Mouse (Mus musculus) neural tube, embryonic 11.5 days (tissue): ENCODE results near the gene Vps8. TPM values are rescaled to one million over a fixed set of nuclear protein-coding genes. Genes with fewer than 3 reads are reported as not detected.

Experiments used
- ATAC-seq: fragments of 200-750 bp; cut with Nextera tagmentation; 2 replicates; pipeline ENCODE4 v1.8.0; 2017; ENCODE audit warnings: moderate number of reproducible peaks, mild to moderate bottlenecking, moderate TSS enrichment, moderate library complexity; ENCODE audit not compliant: insufficient read depth, low FRiP score, low TSS enrichment
- DNase-seq: peaks from one replicate; pipeline ENCODE4 v3.0.0-alpha.2; 2015; ENCODE audit warnings: low spot score
- H3K27ac ChIP-seq: fragments of 300-500 bp; sonication (generic); 2 replicates; pipeline ENCODE4 v1.5.1; 2014; ENCODE audit warnings: low read depth, mild to moderate bottlenecking, low read length
- H3K27me3 ChIP-seq: fragments of 300-500 bp; sonication (generic); 2 replicates; pipeline ENCODE4 v1.6.1; 2014; ENCODE audit warnings: mild to moderate bottlenecking, low read length, mixed read lengths; ENCODE audit not compliant: control insufficient read depth, insufficient read depth
- H3K36me3 ChIP-seq: fragments of 300-500 bp; sonication (generic); 2 replicates; pipeline ENCODE4 v1.6.1; 2014; ENCODE audit warnings: mild to moderate bottlenecking, low read length, moderate library complexity, mixed read lengths; ENCODE audit not compliant: control insufficient read depth, insufficient read depth
- H3K4me1 ChIP-seq: fragments of 300-500 bp; sonication (generic); 2 replicates; pipeline ENCODE4 v1.6.1; 2014; ENCODE audit warnings: low read length, mixed read lengths; ENCODE audit not compliant: control insufficient read depth, insufficient read depth
- H3K4me2 ChIP-seq: fragments of 300-500 bp; sonication (generic); 2 replicates; pipeline ENCODE4 v1.6.1; 2014; ENCODE audit warnings: low read depth, mild to moderate bottlenecking, moderate library complexity
- H3K4me3 ChIP-seq: fragments of 300-500 bp; sonication (generic); 2 replicates; pipeline ENCODE4 v1.5.1; 2014; ENCODE audit warnings: low read depth, low read length
- H3K9ac ChIP-seq: fragments of 300-500 bp; sonication (generic); 2 replicates; pipeline ENCODE4 v1.6.1; 2014; ENCODE audit warnings: mild to moderate bottlenecking, low read length
- H3K9me3 ChIP-seq: fragments of 300-500 bp; sonication (generic); 2 replicates; pipeline ENCODE4 v1.6.1; 2016; ENCODE audit warnings: low read length; ENCODE audit not compliant: control insufficient read depth
- WGBS: fragments of 180-500 bp; shearing (Covaris S2); extraction: QIAGEN DNeasy Blood & Tissue Kit; methylation state at CpG from one replicate; pipeline ENCODE4 v1.1.7; 2014; 5-methylcytosine and 5-hydroxymethylcytosine counted together
- polyA plus RNA-seq: library from polyadenylated mRNA; unstranded; fragments of >200 nt; fragmentation: Nextera tagmentation; extraction: Ambion mirVana; gene quantifications from 2 replicates; pipeline ENCODE4 v1.2.1, GENCODE M21; 2014

Gene Vps8
- polyA plus RNA-seq, 1 experiment from 2014 or later: 30.8 TPM

DNA sequence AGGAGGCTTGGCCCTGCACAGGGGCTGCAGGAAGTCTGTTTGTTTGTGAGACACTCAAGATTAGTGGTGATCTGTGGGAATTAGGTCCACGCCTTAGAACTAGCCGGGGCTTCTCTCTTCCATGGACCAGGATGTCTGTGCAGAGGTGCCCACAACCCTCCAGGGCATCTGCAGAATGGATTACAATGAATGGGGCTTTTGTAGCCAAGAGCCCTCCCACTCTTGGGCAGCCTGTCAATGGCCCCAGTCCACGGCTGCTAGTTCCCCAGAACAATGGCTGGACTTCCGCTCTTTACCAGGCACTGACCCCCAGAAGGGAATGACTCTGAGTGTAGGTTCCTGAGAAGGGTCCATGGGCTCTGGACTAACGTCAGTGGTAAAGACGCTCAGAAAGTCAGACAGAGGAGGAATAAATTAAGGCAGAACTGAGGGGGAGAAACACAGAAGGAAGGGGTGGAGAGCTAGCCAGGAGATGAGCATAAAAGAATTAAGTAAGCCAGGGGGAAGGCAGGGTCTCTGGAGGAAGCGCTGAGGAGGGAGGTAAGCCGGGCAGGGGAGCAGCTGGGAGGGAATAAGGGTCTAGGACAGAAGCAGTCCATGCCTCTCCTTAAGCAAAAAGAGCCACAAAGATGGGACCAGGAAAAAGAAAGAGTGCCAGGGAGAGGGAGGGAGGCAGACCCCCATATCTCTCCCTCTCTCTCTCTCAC is 24.4 kb upstream of the Vps8 start:
- Histone ChIP-seq H3K4me3 (no peak overlapping the region), H3K36me3 (no peaks in the 10 kb centered on the region), H3K4me2 (peak overlapping the region; percentile 24; the same call in 1 of the 2 replicates), H3K27me3 (no peaks in the 10 kb centered on the region), H3K9ac (peak overlapping the region; percentile 29; the same call in 1 of the 2 replicates), H3K27ac (peak overlapping the region; percentile 63), H3K9me3 (no peaks in the 10 kb centered on the region), H3K4me1 (peaks cover 7% of the 10 kb centered on the region)
- 19% methylated on average over 8 of the region's 8 CpGs for WGBS
- peak; percentile 46 for DNase-seq
- ATAC-seq: peak; percentile 51

DNA sequence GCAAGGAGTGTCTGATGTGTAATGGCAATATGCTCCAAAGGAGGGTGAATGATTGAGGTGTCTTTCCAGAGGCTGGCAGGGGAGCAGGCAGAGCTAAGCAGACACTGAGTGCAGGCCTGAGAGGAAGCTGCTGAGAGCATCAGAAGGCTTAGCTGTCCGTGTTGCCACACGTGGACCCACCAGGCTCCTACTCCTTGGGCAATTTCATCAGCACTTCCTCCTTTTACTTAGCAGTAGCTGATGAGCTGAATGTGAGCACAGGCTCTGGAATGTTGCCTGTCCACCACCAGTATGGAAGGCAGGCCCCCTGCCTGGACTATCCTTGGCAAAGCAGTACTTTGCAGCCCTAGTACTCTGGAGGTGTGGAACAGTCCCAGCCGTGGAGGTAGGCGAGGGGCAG is 23.0 kb upstream of the Vps8 start:
- H3K4me1 ChIP-seq: peaks cover 8% of the 10 kb centered on the region
- no peaks in the 10 kb centered on the region for H3K27me3 ChIP-seq
- no peaks in the 10 kb centered on the region for H3K9me3 ChIP-seq
- no peak for ATAC-seq
- no peak for DNase-seq
- no peak overlapping the region for H3K4me2 ChIP-seq
- H3K9ac ChIP-seq: no peak overlapping the region
- no peak overlapping the region for H3K27ac ChIP-seq
- 77% methylated on average over 4 of the region's 4 CpGs for WGBS
- no peaks in the 10 kb centered on the region for H3K36me3 ChIP-seq
- H3K4me3 ChIP-seq: no peak overlapping the region

GRCm38 (mm10) chr16:21402068-21402467 is 20.9 kb upstream of the Vps8 start:
- Histone ChIP-seq H3K27ac (no peak overlapping the region), H3K9me3 (no peaks in the 10 kb centered on the region), H3K4me3 (no peak overlapping the region), H3K27me3 (no peaks in the 10 kb centered on the region), H3K9ac (no peak overlapping the region), H3K4me2 (no peak overlapping the region), H3K4me1 (peaks cover 16% of the 10 kb centered on the region), H3K36me3 (no peaks in the 10 kb centered on the region)
- ATAC-seq: no peak
- no peak for DNase-seq
- WGBS: 72% methylated on average over 17 of the region's 17 CpGs

GRCm38 (mm10) chr16:21403402-21403801 is 19.5 kb upstream of the Vps8 start:
- Histone ChIP-seq H3K4me1 (peaks cover 13% of the 10 kb centered on the region), H3K27me3 (no peaks in the 10 kb centered on the region), H3K9ac (no peak overlapping the region), H3K27ac (no peak overlapping the region), H3K4me2 (no peak overlapping the region), H3K4me3 (no peak overlapping the region), H3K9me3 (no peaks in the 10 kb centered on the region), H3K36me3 (no peaks in the 10 kb centered on the region)
- WGBS: 88% methylated on average over 2 of the region's 2 CpGs
- no peak for ATAC-seq
- no peak for DNase-seq

DNA sequence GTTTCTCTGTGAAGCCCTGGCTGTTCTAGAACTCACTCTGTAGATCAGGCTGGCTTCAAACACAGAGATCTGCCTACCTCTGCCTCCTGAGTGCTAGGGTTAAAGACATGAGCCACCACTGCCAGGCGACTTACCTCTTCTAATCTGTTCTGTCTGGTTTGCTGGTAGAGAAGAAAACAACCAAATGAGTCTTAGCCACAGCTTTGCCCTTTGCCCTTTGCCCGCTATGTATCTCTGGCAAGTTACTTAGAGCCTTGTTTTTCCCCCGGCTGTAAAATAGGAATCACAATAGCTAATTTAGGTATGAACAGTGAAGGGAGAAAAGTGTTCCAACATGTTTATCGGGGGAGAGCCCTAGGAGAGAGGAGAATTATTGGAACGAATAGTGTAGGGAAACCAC is 18.3 kb upstream of the Vps8 start:
- Histone ChIP-seq H3K36me3 (no peaks in the 10 kb centered on the region), H3K27me3 (no peaks in the 10 kb centered on the region), H3K4me2 (no peak overlapping the region), H3K27ac (peak overlapping the region; percentile 60; the same call in 1 of the 2 replicates), H3K4me1 (peaks cover 9% of the 10 kb centered on the region; the same call in 1 of the 2 replicates), H3K9me3 (no peaks in the 10 kb centered on the region), H3K9ac (no peak overlapping the region), H3K4me3 (no peak overlapping the region)
- DNase-seq (no peak), ATAC-seq (no peak)
- WGBS: 48% methylated on average over 5 of the region's 5 CpGs

- H3K4me3 ChIP-seq: no peak overlapping the region
- no peak overlapping the region for H3K9ac ChIP-seq
- H3K36me3 ChIP-seq: no peaks in the 10 kb centered on the region
- no peaks in the 10 kb centered on the region for H3K27me3 ChIP-seq
- no peak overlapping the region for H3K4me2 ChIP-seq
- DNase-seq (no peak), ATAC-seq (0 out of 2 replicates have a peak, but pooled peaks have one; percentile 23)
- 44% methylated on average over 6 of the region's 6 CpGs for WGBS
- no peaks in the 10 kb centered on the region for H3K9me3 ChIP-seq
- H3K27ac ChIP-seq: peak overlapping the region; percentile 60
- peaks cover 9% of the 10 kb centered on the region; the same call in 1 of the 2 replicates for H3K4me1 ChIP-seq
Measured at GRCm38 (mm10) chr16:21405224-21405969, 17.5 kb upstream of the Vps8 start.

DNA sequence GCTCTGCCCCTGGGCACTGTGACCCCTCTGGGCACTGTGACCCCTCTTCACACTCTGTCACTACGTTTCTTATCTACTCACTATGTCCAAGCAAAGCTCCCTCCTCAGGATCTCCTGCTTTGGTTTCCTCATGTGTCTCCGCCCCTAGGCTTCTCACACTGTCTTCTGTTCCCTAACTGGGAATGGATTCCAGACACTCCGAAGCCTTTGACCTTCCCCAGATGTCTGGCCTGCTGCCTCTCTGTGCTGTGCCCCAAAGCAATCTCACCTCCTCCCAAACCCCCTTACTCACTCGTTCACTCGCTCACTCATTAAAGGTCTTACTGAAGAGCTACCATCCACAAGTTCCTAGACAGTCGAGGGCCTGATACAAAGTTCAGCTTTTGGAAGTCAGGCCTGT is 16.8 kb upstream of the Vps8 start:
- no peak overlapping the region for H3K4me2 ChIP-seq
- peak overlapping the region; percentile 60; the same call in 1 of the 2 replicates for H3K27ac ChIP-seq
- H3K9ac ChIP-seq: no peak overlapping the region
- DNase-seq: no peak
- H3K4me3 ChIP-seq: no peak overlapping the region
- peaks cover 9% of the 10 kb centered on the region; the same call in 1 of the 2 replicates for H3K4me1 ChIP-seq
- H3K36me3 ChIP-seq: no peaks in the 10 kb centered on the region
- no peaks in the 10 kb centered on the region for H3K9me3 ChIP-seq
- no peak for ATAC-seq
- H3K27me3 ChIP-seq: no peaks in the 10 kb centered on the region
- WGBS: 55% methylated on average over 6 of the region's 6 CpGs

- DNase-seq: no peak
- no peaks in the 10 kb centered on the region for H3K4me1 ChIP-seq
Measured at GRCm38 (mm10) chr16:21411779-21412178, 11.1 kb upstream of the Vps8 start.

More at GRCm38 (mm10) chr16:21411779-21412178, 11.1 kb upstream of the Vps8 start:
- no peaks in the 10 kb centered on the region for H3K36me3 ChIP-seq
- H3K27me3 ChIP-seq: no peaks in the 10 kb centered on the region
- no peak overlapping the region for H3K9ac ChIP-seq
- no peak overlapping the region for H3K4me3 ChIP-seq
- H3K4me2 ChIP-seq: no peak overlapping the region
- no peak for ATAC-seq
- no peaks in the 10 kb centered on the region for H3K9me3 ChIP-seq
- H3K27ac ChIP-seq: no peak overlapping the region
